Mouse (Mus musculus) heart, embryonic 14.5 days (tissue): ENCODE results near the gene Sipa1l1. TPM values are rescaled to one million over a fixed set of nuclear protein-coding genes. Genes with fewer than 3 reads are reported as not detected.

Experiments used
- ATAC-seq: fragments of 200-750 bp; cut with Nextera tagmentation; 2 replicates; pipeline ENCODE4 v1.8.0; 2017; ENCODE audit warnings: low read depth, moderate TSS enrichment; ENCODE audit not compliant: insufficient number of reproducible peaks, insufficient read depth, low FRiP score
- H3K27ac ChIP-seq, 2 experiments: fragments of 200-500 bp in 1 of 2; fragments of 300-500 bp in 1 of 2; sonication (generic) in 1 of 2; replicated peaks in 1 of 2; 2 replicates each; pipeline ENCODE4 v1.5.1; 2012 to 2014; ENCODE audit warnings: low read depth in 2 of 2, low read length in 2 of 2, control low read depth in 1 of 2, mild to moderate bottlenecking in 1 of 2, mixed read lengths in 1 of 2; ENCODE audit not compliant: control insufficient read depth in 1 of 2, insufficient read depth in 1 of 2
- H3K27me3 ChIP-seq: fragments of 300-500 bp; sonication (generic); 2 replicates; pipeline ENCODE4 v1.6.1; 2014; ENCODE audit warnings: mild to moderate bottlenecking, low read length, control low read depth; ENCODE audit not compliant: control insufficient read depth, insufficient read depth
- H3K36me3 ChIP-seq: fragments of 300-500 bp; sonication (generic); 2 replicates; pipeline ENCODE4 v1.6.1; 2014; ENCODE audit warnings: mild to moderate bottlenecking, control low read depth, low read length, mixed read lengths; ENCODE audit not compliant: control insufficient read depth, insufficient read depth
- H3K4me1 ChIP-seq, 2 experiments: fragments of 200-500 bp in 1 of 2; fragments of 300-500 bp in 1 of 2; sonication (generic) in 1 of 2; 2 replicates each; pipeline ENCODE4 v1.6.1; 2012 to 2014; ENCODE audit warnings: low read length in 2 of 2, control low read depth in 1 of 2, mixed read lengths in 1 of 2; ENCODE audit not compliant: control insufficient read depth in 2 of 2, insufficient read depth in 2 of 2
- H3K4me2 ChIP-seq: fragments of 300-500 bp; sonication (generic); 2 replicates; pipeline ENCODE4 v1.6.1; 2014; ENCODE audit warnings: mild to moderate bottlenecking, low read length
- H3K4me3 ChIP-seq, 2 experiments: fragments of 200-500 bp in 1 of 2; fragments of 300-500 bp in 1 of 2; sonication (generic) in 1 of 2; 2 replicates each; pipeline ENCODE4 v1.5.1; 2012 to 2014; ENCODE audit warnings: low read length in 2 of 2, mild to moderate bottlenecking in 2 of 2, control low read depth in 1 of 2, low read depth in 1 of 2, moderate library complexity in 1 of 2; ENCODE audit not compliant: control insufficient read depth in 1 of 2, insufficient read depth in 1 of 2
- H3K9ac ChIP-seq: fragments of 300-500 bp; sonication (generic); 2 replicates; pipeline ENCODE4 v1.6.1; 2014; ENCODE audit warnings: mild to moderate bottlenecking, low read length
- H3K9me3 ChIP-seq: fragments of 300-500 bp; sonication (generic); 2 replicates; pipeline ENCODE4 v1.6.1; 2016; ENCODE audit warnings: low read length, control low read depth; ENCODE audit not compliant: control insufficient read depth
- WGBS: fragments of 180-500 bp; shearing (Covaris S2); extraction: QIAGEN DNeasy Blood & Tissue Kit; methylation state at CpG from one replicate; pipeline ENCODE4 v1.1.7; 2014; 5-methylcytosine and 5-hydroxymethylcytosine counted together
- polyA plus RNA-seq: library from polyadenylated mRNA; unstranded; fragments of >200 nt; fragmentation: Nextera tagmentation; extraction: Ambion mirVana; gene quantifications from 2 replicates; pipeline ENCODE4 v1.2.1, GENCODE M21; 2014

Gene Sipa1l1
- polyA plus RNA-seq, 1 experiment from 2014 or later: 25.6 TPM

DNA sequence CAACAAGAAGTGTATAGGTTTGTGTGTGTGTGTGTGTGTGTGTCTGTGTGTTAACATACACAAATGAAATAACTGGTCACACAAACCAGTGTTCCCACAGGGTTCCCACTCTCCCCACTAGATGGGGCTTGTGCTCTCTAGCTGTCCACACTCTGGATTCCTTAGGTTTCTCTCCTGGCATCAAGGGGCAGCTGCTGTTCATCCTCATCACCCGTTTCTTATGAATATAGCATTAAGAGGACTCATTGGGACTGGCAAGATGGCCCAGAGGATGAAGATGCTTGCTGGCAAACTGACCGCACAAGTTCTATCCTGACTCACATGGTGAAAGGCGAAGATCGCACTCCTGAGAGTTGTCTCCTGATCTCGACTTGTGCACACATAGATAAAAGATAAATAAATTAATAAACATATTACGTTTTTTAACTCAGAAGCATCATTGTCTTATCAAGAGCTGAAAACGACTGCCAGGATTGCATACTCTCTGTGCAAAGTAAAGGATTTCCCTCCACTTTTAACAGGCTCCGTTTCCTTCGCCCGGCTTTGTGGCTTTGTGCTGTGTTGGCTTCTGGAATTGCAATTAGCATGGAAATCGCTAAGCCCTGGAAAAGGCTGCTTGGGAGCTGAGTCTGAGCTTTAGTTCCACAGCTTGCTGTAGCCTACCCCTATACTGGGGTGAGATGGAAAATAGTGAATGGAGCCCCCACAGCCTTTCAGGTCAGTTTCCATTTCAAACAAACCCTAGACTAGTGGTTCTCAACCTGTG lies 328.9 kb downstream of the Sipa1l1 start:
- ATAC-seq: no peak
- Histone ChIP-seq H3K4me3 (peak overlapping the region in 1 of 2 experiments; percentile 17; a peak in 1 of 4 replicates), H3K4me1 (no peaks in the 10 kb centered on the region), H3K9ac (no peak overlapping the region), H3K27me3 (no peaks in the 10 kb centered on the region), H3K27ac (no peak overlapping the region), H3K4me2 (peak overlapping the region; percentile 44), H3K9me3 (no peaks in the 10 kb centered on the region), H3K36me3 (no peaks in the 10 kb centered on the region)
- WGBS: 42% methylated on average over 11 of the region's 11 CpGs

GRCm38 (mm10) chr12:82498701-82499100 lies 329.6 kb downstream of the Sipa1l1 start:
- Histone ChIP-seq H3K4me3 (no peak overlapping the region), H3K27me3 (no peaks in the 10 kb centered on the region), H3K4me1 (no peaks in the 10 kb centered on the region), H3K27ac (no peak overlapping the region), H3K36me3 (no peaks in the 10 kb centered on the region), H3K9me3 (no peaks in the 10 kb centered on the region), H3K9ac (no peak overlapping the region), H3K4me2 (no peak overlapping the region)
- WGBS: 84% methylated on average over 4 of the region's 4 CpGs
- ATAC-seq: no peak

DNA sequence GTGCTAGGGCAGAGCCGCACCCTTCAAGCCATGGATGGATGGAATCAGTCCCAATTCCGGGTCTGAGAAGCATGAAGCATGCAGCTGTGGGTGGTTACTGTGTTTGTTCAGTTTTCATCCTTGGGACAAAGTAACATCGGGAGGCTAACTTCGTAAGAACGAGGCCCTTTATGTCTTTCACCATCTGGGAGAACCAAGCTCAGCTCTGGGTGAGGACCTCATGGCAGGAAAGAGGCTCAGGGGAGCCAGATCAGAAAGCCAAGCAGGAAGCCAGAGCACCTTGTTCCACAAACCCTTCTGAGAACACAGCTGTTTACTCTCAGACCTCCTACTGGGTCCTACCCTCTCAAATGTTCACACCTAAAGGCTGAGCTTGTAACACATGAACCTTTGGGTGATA lies 330.6 kb downstream of the Sipa1l1 start:
- 91% methylated on average over 5 of the region's 5 CpGs for WGBS
- Histone ChIP-seq H3K27me3 (no peaks in the 10 kb centered on the region), H3K4me2 (no peak overlapping the region), H3K9ac (no peak overlapping the region), H3K27ac (no peak overlapping the region), H3K4me1 (no peaks in the 10 kb centered on the region), H3K36me3 (no peaks in the 10 kb centered on the region), H3K9me3 (no peaks in the 10 kb centered on the region), H3K4me3 (no peak overlapping the region)
- ATAC-seq: no peak
